Mouse (Mus musculus) embryonic facial prominence, embryonic 10.5 days (tissue): ENCODE measurements at regions not wholly inside any gene's neighbourhood (a gene's known extent, or its start where the extent isn't known, plus 50 kb on each side); places are given as distances from the start of the nearest gene placed in this dataset.

Experiments
- DNase-seq: peaks from one replicate; pipeline ENCODE4 v3.0.0-alpha.2; 2017; ENCODE audit warnings: low spot score
- H3K27ac ChIP-seq: fragments of 300-500 bp; sonication (generic); replicated peaks from 2 replicates; pipeline ENCODE4 v1.5.1; 2016; ENCODE audit warnings: mild to moderate bottlenecking
- H3K27me3 ChIP-seq: fragments of 300-500 bp; sonication (generic); replicated peaks from 2 replicates; pipeline ENCODE4 v1.6.1; 2016; ENCODE audit warnings: low read depth, mild to moderate bottlenecking; ENCODE audit not compliant: poor library complexity, severe bottlenecking
- H3K36me3 ChIP-seq: fragments of 300-500 bp; sonication (generic); replicated peaks from 2 replicates; pipeline ENCODE4 v1.6.1; 2016; ENCODE audit warnings: mild to moderate bottlenecking, moderate library complexity
- H3K4me1 ChIP-seq: fragments of 300-500 bp; sonication (generic); 2 replicates; pipeline ENCODE4 v1.6.1; 2016
- H3K4me3 ChIP-seq: fragments of 300-500 bp; sonication (generic); 2 replicates; pipeline ENCODE4 v1.5.1; 2016; ENCODE audit warnings: mild to moderate bottlenecking, moderate library complexity
- H3K9me3 ChIP-seq: fragments of 300-500 bp; sonication (generic); 2 replicates; pipeline ENCODE4 v1.6.1; 2016; ENCODE audit warnings: mild to moderate bottlenecking
- WGBS: fragments of 180-500 bp; shearing (Covaris S2); methylation state at CpG from one replicate; pipeline ENCODE4 v1.1.7; 2016; 5-methylcytosine and 5-hydroxymethylcytosine counted together

GRCm38 (mm10) chr3:137193873-137194272, 147.0 kb upstream of the Emcn start:
- 0 out of 2 replicates have a peak, but pooled peaks cover 4% of the 10 kb centered on the region for H3K4me1 ChIP-seq
- WGBS, result 92% methylated on average over 1 of the region's 1 CpGs
- H3K27ac ChIP-seq, result no peak overlapping the region
- no peak overlapping the region for H3K4me3 ChIP-seq
- no peaks in the 10 kb centered on the region for H3K9me3 ChIP-seq
- H3K27me3 ChIP-seq, result no peaks in the 10 kb centered on the region
- DNase-seq, result no peak
- H3K36me3 ChIP-seq, result no peaks in the 10 kb centered on the region

- no peak for DNase-seq
- H3K27ac ChIP-seq, result no peak overlapping the region
- no peaks in the 10 kb centered on the region for H3K9me3 ChIP-seq
- no peaks in the 10 kb centered on the region for H3K4me1 ChIP-seq
- 84% methylated on average over 3 of the region's 3 CpGs for WGBS
- H3K4me3 ChIP-seq, result no peak overlapping the region
- H3K36me3 ChIP-seq, result no peaks in the 10 kb centered on the region
- no peaks in the 10 kb centered on the region for H3K27me3 ChIP-seq
Observed at GRCm38 (mm10) chr3:137211667-137212066, 129.2 kb upstream of the Emcn start.

- no peak overlapping the region for H3K27ac ChIP-seq
- H3K27me3 ChIP-seq, result no peaks in the 10 kb centered on the region
- no peaks in the 10 kb centered on the region for H3K9me3 ChIP-seq
- H3K36me3 ChIP-seq, result no peaks in the 10 kb centered on the region
- DNase-seq, result no peak
- 89% methylated on average over 1 of the region's 1 CpGs for WGBS
- peaks cover 9% of the 10 kb centered on the region; the same call in 1 of the 2 replicates for H3K4me1 ChIP-seq
- H3K4me3 ChIP-seq, result no peak overlapping the region
Observed at GRCm38 (mm10) chr3:137216036-137216435, 124.8 kb upstream of the Emcn start.

- Histone ChIP-seq H3K27ac (no peak overlapping the region), H3K27me3 (no peaks in the 10 kb centered on the region), H3K4me3 (no peak overlapping the region), H3K9me3 (no peaks in the 10 kb centered on the region), H3K4me1 (peaks cover 9% of the 10 kb centered on the region; the same call in 1 of the 2 replicates), H3K36me3 (no peaks in the 10 kb centered on the region)
- DNase-seq, result no peak
Observed at GRCm38 (mm10) chr3:137217245-137217644, 123.6 kb upstream of the Emcn start.

- no peak overlapping the region for H3K27ac ChIP-seq
- no peaks in the 10 kb centered on the region for H3K27me3 ChIP-seq
- H3K36me3 ChIP-seq, result no peaks in the 10 kb centered on the region
- WGBS, result 89% methylated on average over 5 of the region's 5 CpGs
- no peak overlapping the region for H3K4me3 ChIP-seq
- DNase-seq, result no peak
- peaks cover 9% of the 10 kb centered on the region; the same call in 1 of the 2 replicates for H3K4me1 ChIP-seq
- no peaks in the 10 kb centered on the region for H3K9me3 ChIP-seq
Observed at GRCm38 (mm10) chr3:137217926-137218325, 122.9 kb upstream of the Emcn start.

- 90% methylated on average over 1 of the region's 1 CpGs for WGBS
- Histone ChIP-seq H3K36me3 (no peaks in the 10 kb centered on the region), H3K4me3 (no peak overlapping the region), H3K27ac (no peak overlapping the region), H3K27me3 (no peaks in the 10 kb centered on the region), H3K9me3 (no peaks in the 10 kb centered on the region), H3K4me1 (no peaks in the 10 kb centered on the region)
- DNase-seq, result no peak
Observed at GRCm38 (mm10) chr3:137226151-137226550, 114.7 kb upstream of the Emcn start.

GRCm38 (mm10) chr3:137227122-137227838, 113.6 kb upstream of the Emcn start:
- Histone ChIP-seq H3K9me3 (no peaks in the 10 kb centered on the region), H3K27me3 (no peaks in the 10 kb centered on the region), H3K27ac (no peak overlapping the region), H3K4me1 (no peaks in the 10 kb centered on the region), H3K36me3 (no peaks in the 10 kb centered on the region), H3K4me3 (no peak overlapping the region)
- 84% methylated on average over 5 of the region's 5 CpGs for WGBS
- DNase-seq, result no peak

- WGBS, result 85% methylated on average over 5 of the region's 5 CpGs
- DNase-seq, result no peak
- no peak overlapping the region for H3K4me3 ChIP-seq
- H3K9me3 ChIP-seq, result no peaks in the 10 kb centered on the region
- H3K27ac ChIP-seq, result no peak overlapping the region
- no peaks in the 10 kb centered on the region for H3K4me1 ChIP-seq
- H3K27me3 ChIP-seq, result no peaks in the 10 kb centered on the region
- H3K36me3 ChIP-seq, result no peaks in the 10 kb centered on the region
Observed at GRCm38 (mm10) chr3:137228416-137228815, 112.5 kb upstream of the Emcn start.

- WGBS, result 55% methylated on average over 1 of the region's 1 CpGs
- H3K27me3 ChIP-seq, result no peaks in the 10 kb centered on the region
- H3K4me3 ChIP-seq, result no peak overlapping the region
- H3K4me1 ChIP-seq, result no peaks in the 10 kb centered on the region
- no peaks in the 10 kb centered on the region for H3K36me3 ChIP-seq
- no peak overlapping the region for H3K27ac ChIP-seq
- no peaks in the 10 kb centered on the region for H3K9me3 ChIP-seq
- DNase-seq, result no peak
Observed at GRCm38 (mm10) chr3:137242877-137243276, 98.0 kb upstream of the Emcn start.

GRCm38 (mm10) chr3:137263907-137264306, 77.0 kb upstream of the Emcn start:
- 93% methylated on average over 4 of the region's 4 CpGs for WGBS
- no peaks in the 10 kb centered on the region for H3K36me3 ChIP-seq
- H3K9me3 ChIP-seq, result no peaks in the 10 kb centered on the region
- DNase-seq, result no peak
- no peak overlapping the region for H3K27ac ChIP-seq
- no peaks in the 10 kb centered on the region for H3K4me1 ChIP-seq
- H3K27me3 ChIP-seq, result no peaks in the 10 kb centered on the region
- H3K4me3 ChIP-seq, result no peak overlapping the region

GRCm38 (mm10) chr3:137267752-137268151, 73.1 kb upstream of the Emcn start:
- WGBS, result 86% methylated on average over 1 of the region's 1 CpGs
- no peaks in the 10 kb centered on the region for H3K4me1 ChIP-seq
- H3K27me3 ChIP-seq, result no peaks in the 10 kb centered on the region
- H3K27ac ChIP-seq, result no peak overlapping the region
- no peaks in the 10 kb centered on the region for H3K9me3 ChIP-seq
- DNase-seq, result no peak
- no peak overlapping the region for H3K4me3 ChIP-seq
- H3K36me3 ChIP-seq, result no peaks in the 10 kb centered on the region

- no peak overlapping the region for H3K27ac ChIP-seq
- peaks cover 3% of the 10 kb centered on the region for H3K4me1 ChIP-seq
- H3K36me3 ChIP-seq, result no peaks in the 10 kb centered on the region
- no peak overlapping the region for H3K4me3 ChIP-seq
- no peaks in the 10 kb centered on the region for H3K9me3 ChIP-seq
- DNase-seq, result no peak
- no peaks in the 10 kb centered on the region for H3K27me3 ChIP-seq
- 76% methylated on average over 8 of the region's 8 CpGs for WGBS
Observed at GRCm38 (mm10) chr3:137275444-137275843, 65.4 kb upstream of the Emcn start.

- 82% methylated on average over 1 of the region's 1 CpGs for WGBS
- Histone ChIP-seq H3K27ac (no peak overlapping the region), H3K4me3 (no peak overlapping the region), H3K27me3 (no peaks in the 10 kb centered on the region), H3K4me1 (peaks cover 3% of the 10 kb centered on the region), H3K36me3 (no peaks in the 10 kb centered on the region), H3K9me3 (no peaks in the 10 kb centered on the region)
- no peak for DNase-seq
Observed at GRCm38 (mm10) chr3:137279284-137279683, 61.6 kb upstream of the Emcn start.
